Mouse (Mus musculus): ENCODE measurements around the gene Cd81. TPM values are rescaled to one million over a fixed set of nuclear protein-coding genes. Genes with fewer than 3 reads are reported as not detected.
A peak's percentile ranks its signal among the peaks of the same experiment; 100 is the strongest.

The Cd81 gene
- total RNA-seq, 4 experiments from 2014 or later = 689 to 780 (median 728) TPM

DNA sequence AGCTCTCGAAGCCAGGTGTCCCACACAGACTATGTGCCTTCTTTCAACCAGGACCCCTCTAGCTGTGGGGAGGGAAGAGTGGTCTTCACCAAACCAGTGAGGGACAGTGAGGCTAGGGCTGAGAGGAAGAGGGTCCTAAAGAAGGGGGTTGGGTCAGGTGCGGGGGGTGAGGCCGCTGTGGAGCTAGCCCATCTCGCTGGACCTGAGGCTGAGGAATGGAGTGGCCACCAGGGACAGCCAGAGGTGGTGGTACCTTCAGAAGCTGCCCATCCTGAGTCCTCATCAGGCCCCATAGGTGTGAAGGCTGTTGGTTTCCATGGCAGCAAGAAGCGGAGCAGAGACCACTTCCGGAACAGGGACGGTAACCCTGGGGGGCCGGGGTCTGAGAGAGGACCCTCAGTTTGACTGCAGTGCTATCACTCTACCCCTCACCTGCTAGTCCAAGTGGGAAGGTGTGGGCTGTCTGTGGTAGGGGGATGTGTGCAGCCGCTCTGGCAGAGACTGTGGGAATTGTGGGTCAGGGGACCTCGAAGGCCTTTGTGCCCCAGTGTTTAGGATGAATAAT is 18.0 kb downstream of the Cd81 start:
- DNase-seq = no peak

GRCm38 (mm10) chr7:143072605-143073004 is 20.1 kb downstream of the Cd81 start:
- no peak for DNase-seq

DNA sequence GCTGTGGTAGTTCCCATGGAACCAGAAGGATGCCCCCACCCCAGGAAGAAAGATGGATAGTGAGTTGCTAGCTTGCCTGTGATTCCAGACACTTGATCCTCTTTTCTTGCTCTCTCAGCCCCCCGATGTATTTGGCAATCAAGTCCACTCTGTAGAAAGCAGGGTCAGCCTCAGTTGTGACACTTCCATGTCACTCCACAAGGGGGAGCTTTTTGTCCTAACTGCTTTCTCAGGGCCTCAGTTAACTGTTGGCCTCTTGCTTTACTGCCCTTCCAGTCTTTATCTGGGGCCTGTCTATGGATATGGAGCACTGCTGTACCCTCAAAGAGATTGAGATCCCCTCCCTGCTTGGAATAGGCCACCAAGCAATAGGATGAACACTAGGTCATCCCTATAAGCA is 20.5 kb downstream of the Cd81 start:
- DNase-seq = no peak

- DNase-seq = no peak
Observed at GRCm38 (mm10) chr7:143075394-143075793, 22.9 kb downstream of the Cd81 start.

GRCm38 (mm10) chr7:143077351-143077750 is 24.8 kb downstream of the Cd81 start:
- DNase-seq = no peak

- DNase-seq = no peak
Observed at GRCm38 (mm10) chr7:143082024-143082423, 29.5 kb downstream of the Cd81 start.

DNA sequence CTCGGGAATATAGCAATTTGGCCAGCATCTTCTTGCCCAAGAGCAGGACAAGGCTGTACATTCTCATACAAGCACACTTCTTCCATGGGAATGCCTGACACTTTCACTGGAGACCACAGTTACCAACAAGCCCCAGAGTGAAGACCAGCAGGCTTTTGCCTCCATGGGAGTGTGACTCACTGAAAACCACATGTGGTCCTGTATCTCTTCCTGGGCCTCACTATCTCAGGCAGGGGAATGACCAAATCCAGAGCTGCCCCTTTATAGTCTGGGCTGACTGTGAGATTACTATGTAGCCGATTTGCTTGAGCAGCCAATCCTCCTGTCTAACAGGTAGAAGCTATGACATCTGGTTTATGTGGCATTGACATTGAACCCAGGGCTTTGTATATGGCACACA is 31.2 kb downstream of the Cd81 start:
- no peak for DNase-seq

GRCm38 (mm10) chr7:143086366-143086765 is 33.8 kb downstream of the Cd81 start:
- DNase-seq = peak; percentile 55

GRCm38 (mm10) chr7:143087070-143087579 is 34.6 kb downstream of the Cd81 start:
- DNase-seq = no peak

DNA sequence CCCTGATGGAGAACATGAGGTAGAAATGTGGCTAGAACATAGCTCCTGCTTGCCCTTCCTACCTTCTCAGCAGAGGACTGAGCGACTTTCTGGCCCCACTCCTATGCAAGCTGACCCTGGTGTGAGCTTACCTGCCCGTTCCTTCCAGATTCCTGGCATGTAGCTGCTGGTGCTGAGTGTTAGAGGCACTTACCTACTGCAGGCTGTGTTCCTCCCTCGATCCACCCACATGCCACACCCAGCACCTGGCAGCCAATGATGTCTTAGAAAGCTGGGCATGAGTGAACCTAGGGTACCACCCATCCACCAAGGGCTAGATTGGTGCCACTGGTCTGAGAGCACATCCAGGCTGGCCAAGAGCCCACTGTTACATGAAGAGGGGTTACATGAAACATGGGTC is 41.3 kb downstream of the Cd81 start:
- DNase-seq = no peak

DNA sequence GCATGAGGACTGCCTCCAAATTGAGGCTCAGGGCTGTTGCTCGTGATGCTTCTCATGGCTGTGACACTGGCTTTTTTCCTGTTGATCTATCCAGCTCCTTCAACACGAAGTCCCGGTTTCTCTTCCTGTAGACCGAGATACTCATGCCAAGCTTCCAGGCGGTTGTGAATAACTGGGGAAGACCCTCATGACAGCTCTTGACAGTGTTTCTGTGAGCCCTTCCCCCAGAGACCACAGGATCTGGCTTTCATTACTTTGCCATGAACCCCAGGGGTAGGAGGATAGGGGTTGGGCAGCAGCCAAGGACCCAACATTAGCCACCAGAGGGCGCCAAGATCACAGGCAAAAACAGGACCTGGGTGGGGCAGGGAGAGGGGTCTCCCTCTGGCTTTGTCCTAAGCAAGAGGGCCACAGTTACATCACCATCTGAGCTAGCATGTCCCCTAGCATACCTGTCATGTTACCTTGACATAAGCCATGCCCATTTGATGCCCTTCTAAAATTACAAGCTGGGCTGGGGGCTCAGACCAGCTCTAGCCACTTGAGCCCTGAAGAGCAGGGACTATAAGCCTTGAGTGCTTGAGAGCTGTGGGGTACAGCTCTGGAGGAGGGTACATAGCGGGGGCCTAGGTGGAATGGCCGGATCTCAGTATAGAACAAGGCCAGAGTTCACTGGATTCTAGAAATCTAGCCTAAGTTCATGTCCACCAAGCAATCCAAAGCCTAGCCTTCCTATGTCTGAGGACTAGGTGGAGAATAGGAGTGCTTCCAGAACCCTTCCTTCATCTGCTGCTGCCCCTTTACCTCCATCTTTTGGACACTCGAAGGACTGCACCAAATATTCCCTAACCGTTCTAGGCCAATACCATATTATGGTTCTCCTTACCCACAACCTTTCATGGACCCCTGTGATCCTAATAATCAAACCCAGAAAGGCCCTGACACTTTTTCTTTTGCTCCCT is 42.3 kb downstream of the Cd81 start, which contains the start of gene Trpm5:
TSS of gene Trpm5 (minus strand) at position 51 of the 962 bp plus-strand sequence.
- no peak for DNase-seq

DNA sequence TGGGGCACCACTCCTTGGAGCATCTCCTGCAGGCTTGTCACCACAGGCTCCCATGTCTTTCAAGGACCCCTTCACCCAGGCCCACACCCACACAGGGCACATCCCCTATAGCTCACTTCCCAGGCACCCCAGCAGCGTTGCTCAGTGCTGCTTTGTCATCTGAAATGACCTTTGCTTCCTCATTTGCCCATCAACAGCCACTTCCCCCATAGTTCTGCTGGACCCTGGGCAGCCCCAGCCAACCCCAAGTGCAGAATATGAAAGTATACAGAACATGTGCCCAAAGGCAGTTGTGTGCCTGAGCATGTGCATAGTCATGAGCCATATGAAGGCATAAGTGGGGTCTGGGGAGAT is 43.0 kb downstream of the Cd81 start:
- DNase-seq = no peak

DNA sequence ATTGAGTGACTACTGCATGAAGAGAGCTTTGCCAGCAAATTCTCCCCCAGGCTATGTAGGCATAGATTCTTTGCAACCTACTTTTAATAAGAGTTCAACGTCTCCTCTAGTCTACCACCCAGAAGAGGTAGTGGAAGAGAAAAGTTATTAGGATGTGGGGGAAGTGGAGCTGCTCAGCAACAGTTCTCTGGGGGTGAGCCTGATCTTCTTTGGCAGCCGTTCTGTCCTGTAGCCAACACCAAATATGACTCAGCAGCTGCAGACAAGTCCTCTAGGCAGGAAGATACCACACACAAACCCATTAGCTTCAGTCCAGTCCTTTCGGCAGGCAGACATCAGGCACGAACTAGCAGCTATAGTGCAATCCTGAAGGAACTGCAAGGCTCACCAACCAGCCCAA is 48.2 kb downstream of the Cd81 start:
- DNase-seq = no peak

DNA sequence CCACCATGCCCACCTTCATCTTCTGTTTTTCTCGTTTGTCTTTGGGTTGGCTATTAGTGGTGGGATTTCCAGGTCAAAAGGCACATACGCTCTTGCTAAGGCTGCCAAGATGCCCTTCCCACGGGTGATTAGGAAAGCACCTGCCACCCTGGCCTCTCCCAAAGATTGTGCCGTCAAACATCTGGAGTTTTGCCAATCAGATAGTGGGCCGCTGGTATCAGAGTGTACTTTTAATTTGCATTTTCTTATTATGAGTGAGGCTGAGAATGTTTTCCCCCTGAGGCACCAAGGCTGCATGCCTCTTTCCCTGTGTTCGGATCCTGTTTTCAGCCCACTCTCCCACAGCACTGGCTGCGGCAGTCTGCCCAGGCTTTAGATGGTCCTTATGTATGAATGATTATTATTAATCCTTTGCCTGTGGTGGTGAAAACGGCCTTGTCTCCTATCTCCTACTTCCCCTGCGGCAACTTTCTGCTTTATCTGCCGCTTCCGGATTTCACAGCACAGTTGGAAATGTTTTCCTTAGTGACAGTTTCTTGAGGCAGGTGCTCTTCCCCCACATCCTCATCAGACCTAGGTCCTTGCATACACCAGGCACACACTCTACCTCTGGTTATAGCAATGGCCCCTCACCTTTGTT is 52.8 kb downstream of the Cd81 start:
- no peak for DNase-seq

DNA sequence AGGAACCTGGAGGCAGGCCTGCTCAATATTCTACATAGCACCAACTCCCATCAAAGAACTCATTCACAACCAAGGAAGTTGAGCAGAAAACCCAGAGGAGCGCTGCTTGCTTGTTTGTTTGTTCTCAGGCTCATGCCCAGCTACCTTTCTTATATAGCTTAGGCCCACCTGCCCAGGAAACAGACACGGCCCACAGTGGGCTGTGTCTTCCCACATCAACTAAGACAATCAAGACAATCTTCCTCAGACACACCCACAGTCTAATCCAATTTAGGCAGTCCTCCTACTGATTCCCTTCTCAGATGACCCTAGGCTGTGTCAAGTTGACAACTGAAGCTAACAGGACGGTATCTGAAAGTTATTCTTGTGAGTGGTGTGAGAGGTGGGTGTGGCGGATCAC is 53.5 kb downstream of the Cd81 start, which contains the start of gene Kcnq1:
TSS of gene Kcnq1 (plus strand) at position 301 of the 400 bp plus-strand sequence.
- DNase-seq = no peak

- no peak for DNase-seq
Observed at GRCm38 (mm10) chr7:143106672-143107465, 54.3 kb downstream of the Cd81 start.

- no peak for DNase-seq
Observed at GRCm38 (mm10) chr7:143108200-143108599, 55.7 kb downstream of the Cd81 start.

DNA sequence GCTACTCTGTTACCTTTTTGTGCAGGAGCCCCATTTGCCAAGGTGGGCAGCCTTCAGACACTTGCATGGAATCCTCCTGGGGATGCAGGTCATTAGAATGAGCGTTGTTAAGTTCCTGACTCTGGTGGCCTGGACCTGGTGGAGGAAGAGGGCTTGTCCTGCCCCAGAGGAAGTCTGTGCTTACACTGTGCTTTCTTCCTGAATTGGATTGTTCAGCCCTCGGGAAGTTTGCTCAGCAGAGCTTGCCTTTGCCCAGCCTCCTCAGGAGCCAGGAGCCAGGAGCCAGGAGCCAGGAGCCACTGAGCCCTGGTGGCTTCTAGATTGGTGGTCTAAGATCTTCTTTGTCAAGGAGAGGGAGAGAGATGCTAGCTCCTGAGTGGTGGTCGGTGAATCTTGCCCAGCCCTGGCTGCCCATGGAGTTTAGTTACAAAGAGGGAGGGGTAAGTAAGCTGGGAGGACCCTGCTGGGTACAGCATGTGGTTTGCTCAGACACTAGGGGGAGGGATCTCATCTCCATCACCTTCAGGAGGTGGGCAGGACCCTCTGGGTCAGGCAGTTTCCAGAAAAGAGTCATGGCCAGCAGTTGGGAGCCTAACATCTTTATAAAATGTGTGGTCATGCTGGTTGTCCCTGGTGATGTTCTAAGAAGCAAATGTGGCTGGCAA is 56.6 kb downstream of the Cd81 start:
- no peak for DNase-seq

DNA sequence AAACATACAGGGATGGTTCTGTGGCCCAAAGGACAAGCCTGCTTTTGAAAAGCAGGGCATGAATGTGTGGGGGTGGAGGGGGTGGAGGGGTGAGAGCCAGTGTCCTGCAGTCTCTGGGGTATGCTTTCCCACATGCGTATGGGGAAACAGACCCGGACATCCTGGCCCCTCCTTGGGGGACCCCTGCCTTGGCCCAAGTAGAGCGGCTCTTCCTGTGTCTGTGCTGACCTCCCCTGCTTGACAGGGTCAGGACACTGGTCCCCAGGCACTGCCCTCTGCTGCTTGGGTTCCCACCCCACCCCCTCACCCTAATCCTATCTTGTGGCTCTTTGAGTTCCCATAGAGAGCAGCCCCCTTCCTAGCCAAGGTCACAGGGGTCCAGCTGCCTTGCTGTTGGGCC is 57.2 kb downstream of the Cd81 start:
- no peak for DNase-seq

DNA sequence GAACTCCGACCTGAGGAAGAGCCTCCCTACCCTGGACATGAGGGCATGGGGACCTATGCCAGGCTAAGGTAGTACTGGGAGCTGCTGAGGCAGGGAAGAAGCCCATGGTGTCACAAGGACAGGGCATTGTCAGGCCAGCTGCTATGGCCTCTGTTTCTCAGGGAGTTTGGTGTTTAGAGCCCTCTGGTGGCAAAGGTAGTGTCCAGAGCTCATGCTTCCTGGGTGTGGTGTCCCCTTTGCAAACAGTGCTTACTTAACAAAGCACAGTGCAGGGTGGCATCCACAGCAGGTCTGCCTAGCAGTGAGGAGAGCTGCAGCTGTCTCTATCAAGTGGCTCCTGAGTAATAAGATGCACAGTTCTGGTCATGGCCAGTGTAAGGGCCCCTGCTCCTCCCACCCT is 58.3 kb downstream of the Cd81 start:
- no peak for DNase-seq

GRCm38 (mm10) chr7:143111719-143112118 is 59.2 kb downstream of the Cd81 start:
- DNase-seq = no peak

- DNase-seq = no peak
Observed at GRCm38 (mm10) chr7:143112395-143112794, 59.9 kb downstream of the Cd81 start.
